Mouse (Mus musculus): ENCODE data around the gene Cdk2ap1.

DNA sequence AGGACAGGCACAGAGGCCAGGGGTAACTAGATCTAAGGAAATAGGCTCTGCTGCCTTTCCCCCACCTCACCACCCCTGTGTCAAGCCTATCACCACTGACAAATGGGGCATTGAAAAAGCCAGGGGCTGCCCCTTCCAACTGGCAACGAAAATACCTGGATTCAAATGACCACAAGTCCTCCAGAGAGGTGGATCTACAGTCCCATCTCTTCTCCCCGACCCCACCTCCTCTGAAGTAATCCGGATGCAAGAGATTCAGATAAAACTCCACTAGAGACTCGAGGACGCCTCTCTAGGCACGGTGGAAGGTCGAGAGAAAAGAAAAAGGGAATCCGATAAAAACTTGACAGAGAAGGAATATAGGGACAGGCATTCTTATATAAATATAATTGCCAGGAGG lies 36.1 kb downstream of the Cdk2ap1 start:
- TF ChIP-seq CTCF (IDR thresholded peaks at IDR 0.05; ENCODE audit: control insufficient read depth, insufficient read depth, insufficient read length) (no peak), MAX (IDR thresholded peaks at IDR 0.05) (no peak), USF1 (IDR thresholded peaks at IDR 0.05; ENCODE audit: low read depth) (no peak)
